ENCODE assay signal across 8 mouse cellular contexts in genomic region chr7:70823020-70823419, GRCm38 (mm10).
DNase-seq lines count a peak whose midpoint lies in the region; ATAC-seq and TF ChIP-seq lines count a peak whose summit lies in the region.

No protein-coding gene starts in this region.

- H3K36me3 ChIP-seq in heart, embryonic 12.5 days: no peaks in the 10 kb centered on the region
- H3K36me3 ChIP-seq in heart, postnatal 0 days (replicated peaks; ENCODE audit: control insufficient read depth, insufficient read depth, low read length): no peaks in the 10 kb centered on the region

- intact Hi-C loops in heart, postnatal 14 days (cut with DNase I): no loop called here

- H3K9me3 ChIP-seq in heart, embryonic 12.5 days (replicated peaks): no peaks in the 10 kb centered on the region
- H3K9me3 ChIP-seq in heart, postnatal 0 days (replicated peaks; ENCODE audit: control insufficient read depth, low read length): no peaks in the 10 kb centered on the region

- WGBS in heart, embryonic 12.5 days: 55% methylated on average over 11 of the region's 11 CpGs
- 59% methylated on average over 11 of the region's 11 CpGs for WGBS in heart, postnatal 0 days

- H3K27ac ChIP-seq in heart, embryonic 12.5 days (ENCODE audit: poor library complexity, severe bottlenecking): no peak overlapping the region
- H3K27ac ChIP-seq in brown adipose tissue, adult 24 weeks (replicated peaks; ENCODE audit: low read depth, low read length): no peak overlapping the region
- H3K27ac ChIP-seq in heart, postnatal 0 days (ENCODE audit: low read depth): no peak overlapping the region

- no peak for TF ChIP-seq EP300 in heart, postnatal 0 days (IDR thresholded peaks at IDR 0.05; ENCODE audit: low read depth)

- H3K27me3 ChIP-seq in heart, embryonic 12.5 days (replicated peaks): no peaks in the 10 kb centered on the region
- H3K27me3 ChIP-seq in heart, postnatal 0 days (ENCODE audit: control insufficient read depth, insufficient read depth, low read length): no peaks in the 10 kb centered on the region

- no peak for DNase-seq in heart, postnatal 14 days
- no peak for DNase-seq in heart, postnatal 0 days (ENCODE audit: low spot score)
- peak; percentile 61 for DNase-seq in kidney, postnatal 25 days
- DNase-seq in right cerebral cortex, postnatal 14 days: no peak

- H3K9ac ChIP-seq in heart, embryonic 12.5 days: no peak overlapping the region
- H3K9ac ChIP-seq in heart, postnatal 0 days (replicated peaks; ENCODE audit: low read depth, low read length): no peak overlapping the region

- no peak for ATAC-seq in heart, embryonic 12.5 days (ENCODE audit: insufficient number of reproducible peaks, low FRiP score)
- ATAC-seq in heart, postnatal 0 days (ENCODE audit: insufficient read depth, low read depth): no peak
- ATAC-seq in frontal cortex, adult (ENCODE audit: low TSS enrichment): no peak
- ATAC-seq in erythroid progenitor cell, adult 5-6 weeks (replicated peaks; ENCODE audit: low FRiP score, poor library complexity, severe bottlenecking): no peak

- H3K4me3 ChIP-seq in heart, embryonic 12.5 days: no peak overlapping the region
- H3K4me3 ChIP-seq in brown adipose tissue, adult 24 weeks (ENCODE audit: insufficient read depth, low read depth, low read length): peak overlapping the region; percentile 31; the same call in 1 of the 2 replicates
- peak overlapping the region; percentile 13 for H3K4me3 ChIP-seq in heart, postnatal 0 days (ENCODE audit: low read depth, low read length)

- H3K4me2 ChIP-seq in heart, embryonic 12.5 days: peak overlapping the region; percentile 35
- H3K4me2 ChIP-seq in heart, postnatal 0 days (ENCODE audit: low read depth, low read length): peak overlapping the region; percentile 23; the same call in 1 of the 2 replicates

- H3K4me1 ChIP-seq in heart, embryonic 12.5 days (replicated peaks): no peaks in the 10 kb centered on the region
- peaks cover 2% of the 10 kb centered on the region; the same call in 1 of the 2 replicates for H3K4me1 ChIP-seq in brown adipose tissue, adult 24 weeks (ENCODE audit: control insufficient read depth, insufficient read depth, insufficient read length, low read length)
- no peaks in the 10 kb centered on the region for H3K4me1 ChIP-seq in heart, postnatal 0 days (ENCODE audit: control insufficient read depth, insufficient read depth)

- TF ChIP-seq CTCF in heart, postnatal 0 days (IDR thresholded peaks at IDR 0.05; ENCODE audit: low read depth): no peak

Comparison
In these comparisons a context has a peak if more than half of its experiments do, and no peak if none do; other contexts are left out.
1. DNase-seq: peak in kidney, postnatal 25 days (2 of 2); none in heart, postnatal 14 days (0 of 2), heart, postnatal 0 days (single experiment) and right cerebral cortex, postnatal 14 days (single experiment).